Mouse (Mus musculus) liver, embryonic 16.5 days (tissue): ENCODE results near the gene Hexa. TPM values are rescaled to one million over a fixed set of nuclear protein-coding genes. Genes with fewer than 3 reads are reported as not detected.

ENCODE experiments used
- ATAC-seq: fragments of 200-750 bp; cut with Nextera tagmentation; 2 replicates; pipeline ENCODE4 v1.8.0; 2017; ENCODE audit warnings: low read depth, mild to moderate bottlenecking, moderate number of reproducible peaks, moderate library complexity
- H3K27ac ChIP-seq: fragments of 300-500 bp; sonication (generic); 2 replicates; pipeline ENCODE4 v1.5.1; 2014; ENCODE audit warnings: mild to moderate bottlenecking, low read length
- H3K27me3 ChIP-seq: fragments of 300-500 bp; sonication (generic); 2 replicates; pipeline ENCODE4 v1.6.1; 2014; ENCODE audit warnings: low read depth, low read length, mixed read lengths; ENCODE audit not compliant: control insufficient read depth, insufficient read depth
- H3K36me3 ChIP-seq: fragments of 300-500 bp; sonication (generic); 2 replicates; pipeline ENCODE4 v1.6.1; 2014; ENCODE audit warnings: mild to moderate bottlenecking; ENCODE audit not compliant: control insufficient read depth, insufficient read depth
- H3K4me1 ChIP-seq: fragments of 300-500 bp; sonication (generic); 2 replicates; pipeline ENCODE4 v1.6.1; 2014; ENCODE audit warnings: low read depth, low read length, mixed read lengths; ENCODE audit not compliant: control insufficient read depth
- H3K4me2 ChIP-seq: fragments of 300-500 bp; sonication (generic); 2 replicates; pipeline ENCODE4 v1.6.1; 2014; ENCODE audit warnings: low read depth, low read length, mixed read lengths
- H3K4me3 ChIP-seq: fragments of 300-500 bp; sonication (generic); 2 replicates; pipeline ENCODE4 v1.5.1; 2014; ENCODE audit warnings: low read depth, mild to moderate bottlenecking, low read length
- H3K9ac ChIP-seq: fragments of 300-500 bp; sonication (generic); 2 replicates; pipeline ENCODE4 v1.6.1; 2014; ENCODE audit warnings: low read depth, low read length
- H3K9me3 ChIP-seq: fragments of 300-500 bp; sonication (generic); replicated peaks from 2 replicates; pipeline ENCODE4 v1.6.1; 2016; ENCODE audit warnings: low read length; ENCODE audit not compliant: control insufficient read depth
- WGBS: fragments of 180-500 bp; shearing (Covaris S2); extraction: QIAGEN DNeasy Blood & Tissue Kit; methylation state at CpG from one replicate; pipeline ENCODE4 v1.1.7; 2014; ENCODE audit not compliant: insufficient replicate concordance; 5-methylcytosine and 5-hydroxymethylcytosine counted together
- polyA plus RNA-seq: library from polyadenylated mRNA; unstranded; fragments of >200 nt; fragmentation: Nextera tagmentation; extraction: Ambion mirVana; gene quantifications from 2 replicates; pipeline ENCODE4 v1.2.1, GENCODE M21; 2015

Gene Hexa
- polyA plus RNA-seq, 1 experiment from 2014 or later, result 38.7 TPM

DNA sequence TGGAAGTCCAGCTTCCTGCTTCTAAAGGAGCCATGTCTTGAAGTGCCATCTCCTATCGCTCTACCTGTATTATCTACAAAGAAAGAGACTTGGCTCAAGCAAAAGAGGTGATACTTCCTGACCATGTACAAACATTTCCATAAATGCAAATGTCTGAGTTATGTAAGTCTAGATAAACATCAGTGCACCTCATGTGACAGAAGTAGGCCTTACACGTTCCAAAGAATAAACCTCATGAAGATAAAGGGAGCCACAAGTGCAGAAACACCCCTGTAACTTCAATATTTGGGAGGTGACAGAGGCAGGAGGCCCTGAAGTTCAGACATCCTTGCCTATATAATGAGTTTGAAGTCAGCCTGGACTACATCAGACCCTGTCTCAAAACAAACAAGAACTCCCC, 32.5 kb downstream of the Hexa start:
- Histone ChIP-seq H3K36me3 (no peaks in the 10 kb centered on the region), H3K4me3 (no peak overlapping the region), H3K27me3 (peaks cover 15% of the 10 kb centered on the region), H3K4me2 (no peak overlapping the region), H3K9me3 (no peaks in the 10 kb centered on the region), H3K27ac (no peak overlapping the region), H3K4me1 (no peaks in the 10 kb centered on the region), H3K9ac (no peak overlapping the region)
- ATAC-seq, result no peak
- 53% methylated on average over 2 of the region's 2 CpGs for WGBS

DNA sequence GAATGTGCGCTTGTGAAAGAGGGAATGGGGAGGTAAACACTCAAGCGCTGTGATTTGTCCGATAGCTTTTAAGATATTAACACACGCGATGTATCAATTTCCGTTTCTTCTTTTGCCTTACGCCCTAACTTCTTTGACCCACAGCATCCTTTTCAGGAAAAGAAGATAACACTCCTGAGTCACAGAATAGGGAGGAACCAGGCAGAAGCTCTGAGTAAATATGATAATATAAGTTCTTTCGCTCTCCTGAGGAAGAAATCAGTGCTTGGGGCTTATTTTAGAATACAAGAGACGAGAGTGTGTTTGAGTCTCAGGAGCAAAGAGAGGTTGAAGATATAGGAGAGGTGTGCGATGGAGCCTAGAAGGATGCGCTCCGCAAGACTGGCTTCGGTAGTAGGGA, 38.1 kb downstream of the Hexa start:
- Histone ChIP-seq H3K4me3 (peak overlapping the region; percentile 60), H3K36me3 (no peaks in the 10 kb centered on the region), H3K27me3 (peaks cover 59% of the 10 kb centered on the region), H3K9ac (no peak overlapping the region), H3K4me1 (peaks cover 14% of the 10 kb centered on the region), H3K27ac (no peak overlapping the region), H3K9me3 (no peaks in the 10 kb centered on the region), H3K4me2 (peak overlapping the region; percentile 90)
- ATAC-seq, result no peak
- 12% methylated on average over 13 of the region's 13 CpGs for WGBS

DNA sequence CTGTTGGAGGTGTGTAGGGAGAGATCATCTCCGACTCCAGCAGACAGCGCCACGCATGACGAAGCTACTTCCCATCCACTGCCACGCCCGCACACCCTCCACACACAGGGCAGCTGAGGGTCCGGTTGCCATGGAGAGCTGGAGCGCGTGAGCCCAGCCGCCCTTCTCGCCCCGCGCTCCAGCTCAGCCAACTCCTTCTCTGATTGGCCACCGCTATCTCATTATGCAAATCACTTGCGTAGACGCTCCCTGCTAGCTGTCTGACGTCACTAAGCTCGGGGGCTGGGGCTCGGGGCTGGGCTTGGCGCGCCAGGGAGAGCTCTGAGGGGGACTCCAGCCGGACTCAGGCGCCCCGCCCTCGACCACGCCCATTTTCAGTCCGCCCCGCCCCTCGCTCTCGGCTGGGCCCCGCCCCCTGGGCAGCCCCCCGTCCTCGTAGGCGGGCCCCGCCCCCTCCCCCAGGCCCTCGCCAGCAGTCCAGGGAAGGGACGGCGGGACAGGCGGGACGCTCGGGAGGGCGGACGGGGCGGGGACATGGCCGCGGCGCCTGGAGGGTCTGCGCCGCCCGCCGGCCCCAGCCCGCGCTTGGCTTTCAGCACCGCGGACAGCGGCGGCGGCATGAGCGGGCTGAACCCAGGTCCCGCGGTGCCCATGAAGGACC, 38.6 kb downstream of the Hexa start, which contains the start of gene Celf6:
Gene Celf6 (plus strand): TSS at position 74 of the 661 bp plus-strand sequence.
- peak within 1 kb of the TSS; percentile 60 for H3K4me3 ChIP-seq
- H3K4me1 ChIP-seq, result peaks cover 14% of the 10 kb centered on the region
- H3K36me3 ChIP-seq, result no peaks in the 10 kb centered on the region
- no peaks in the 10 kb centered on the region for H3K9me3 ChIP-seq
- peak within 1 kb of the TSS; percentile 90 for H3K4me2 ChIP-seq
- peak; percentile 94 for ATAC-seq
- no peak within 1 kb of the TSS for H3K9ac ChIP-seq
- WGBS, result 0% methylated on average over 41 of the region's 61 CpGs
- peaks cover 60% of the 10 kb centered on the region for H3K27me3 ChIP-seq
- no peak within 1 kb of the TSS for H3K27ac ChIP-seq

DNA sequence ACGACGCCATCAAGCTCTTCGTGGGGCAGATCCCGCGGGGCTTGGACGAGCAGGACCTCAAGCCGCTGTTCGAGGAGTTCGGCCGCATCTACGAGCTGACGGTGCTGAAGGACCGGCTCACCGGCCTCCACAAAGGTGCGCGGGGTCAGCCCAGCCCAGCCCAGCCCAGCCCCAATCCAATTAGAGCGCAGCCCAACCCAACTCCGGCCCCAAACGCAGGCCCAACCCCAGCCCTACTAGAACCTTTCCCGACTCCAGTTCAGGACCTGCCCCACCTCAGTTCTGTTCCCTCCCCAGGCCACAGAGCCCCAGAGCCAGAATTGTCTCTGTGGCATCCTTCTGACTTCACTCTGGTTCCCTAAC, 39.1 kb downstream of the Hexa start:
- Histone ChIP-seq H3K4me3 (peak overlapping the region; percentile 60), H3K27ac (no peak overlapping the region), H3K36me3 (no peaks in the 10 kb centered on the region), H3K27me3 (peaks cover 63% of the 10 kb centered on the region), H3K4me1 (peaks cover 14% of the 10 kb centered on the region), H3K4me2 (peak overlapping the region; percentile 90), H3K9me3 (no peaks in the 10 kb centered on the region), H3K9ac (no peak overlapping the region)
- 2% methylated on average over 16 of the region's 20 CpGs for WGBS
- no peak for ATAC-seq

DNA sequence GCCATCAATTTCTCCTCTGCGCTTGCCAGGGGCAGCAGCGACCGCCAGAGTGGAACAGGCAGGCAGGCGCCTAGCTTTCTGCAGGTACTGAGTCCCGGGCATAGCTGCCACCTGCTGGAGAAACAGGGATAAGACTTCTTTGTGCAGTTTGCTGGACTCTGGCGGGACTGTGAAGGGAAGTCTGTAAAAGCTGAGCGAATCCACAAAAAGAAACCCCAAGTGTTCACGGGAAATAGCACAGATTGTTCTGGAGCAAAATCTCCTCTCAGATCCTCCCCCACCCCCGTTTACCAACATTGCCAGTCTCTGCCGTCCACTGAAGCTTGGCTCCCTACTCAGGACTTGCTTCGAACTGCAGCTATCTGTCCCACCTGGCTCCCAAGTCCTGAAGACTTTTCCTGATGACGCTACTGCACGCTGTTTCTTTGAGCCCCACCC, 45.5 kb downstream of the Hexa start:
- Histone ChIP-seq H3K4me2 (peak overlapping the region; percentile 20; the same call in 1 of the 2 replicates), H3K27me3 (peaks cover 78% of the 10 kb centered on the region)
- no peak for ATAC-seq

DNA sequence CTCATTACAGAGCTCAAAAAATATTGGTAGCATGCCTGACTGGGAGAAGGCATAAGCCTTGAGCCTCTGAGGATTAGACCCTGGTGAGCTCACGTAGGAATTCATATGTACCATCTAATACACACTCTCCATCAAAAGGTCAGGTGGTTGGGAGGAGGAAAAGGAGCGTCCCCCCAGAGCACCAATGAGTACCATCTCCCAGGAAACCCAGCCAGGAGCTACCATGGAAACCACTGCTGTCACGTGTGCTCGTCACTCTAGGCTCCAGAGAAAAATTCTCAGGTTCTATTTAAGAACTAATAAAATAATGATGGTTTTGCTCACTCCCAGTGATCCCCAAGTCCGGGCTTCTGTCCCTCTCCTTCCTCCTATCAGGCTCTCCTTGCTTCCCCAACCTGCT, 48.9 kb downstream of the Hexa start:
- Histone ChIP-seq H3K4me2 (no peak overlapping the region), H3K4me3 (no peak overlapping the region), H3K36me3 (no peaks in the 10 kb centered on the region), H3K9me3 (no peaks in the 10 kb centered on the region), H3K4me1 (no peaks in the 10 kb centered on the region), H3K27ac (no peak overlapping the region), H3K27me3 (peaks cover 70% of the 10 kb centered on the region), H3K9ac (no peak overlapping the region)
- no peak for ATAC-seq
- WGBS, result 44% methylated on average over 5 of the region's 5 CpGs

More for the DNA sequence above, 45.5 kb downstream of the Hexa start:
- Histone ChIP-seq H3K9ac (no peak overlapping the region), H3K27ac (no peak overlapping the region), H3K36me3 (no peaks in the 10 kb centered on the region), H3K9me3 (no peaks in the 10 kb centered on the region), H3K4me3 (peak overlapping the region; percentile 17; the same call in 1 of the 2 replicates), H3K4me1 (no peaks in the 10 kb centered on the region)
- 3% methylated on average over 13 of the region's 13 CpGs for WGBS

DNA sequence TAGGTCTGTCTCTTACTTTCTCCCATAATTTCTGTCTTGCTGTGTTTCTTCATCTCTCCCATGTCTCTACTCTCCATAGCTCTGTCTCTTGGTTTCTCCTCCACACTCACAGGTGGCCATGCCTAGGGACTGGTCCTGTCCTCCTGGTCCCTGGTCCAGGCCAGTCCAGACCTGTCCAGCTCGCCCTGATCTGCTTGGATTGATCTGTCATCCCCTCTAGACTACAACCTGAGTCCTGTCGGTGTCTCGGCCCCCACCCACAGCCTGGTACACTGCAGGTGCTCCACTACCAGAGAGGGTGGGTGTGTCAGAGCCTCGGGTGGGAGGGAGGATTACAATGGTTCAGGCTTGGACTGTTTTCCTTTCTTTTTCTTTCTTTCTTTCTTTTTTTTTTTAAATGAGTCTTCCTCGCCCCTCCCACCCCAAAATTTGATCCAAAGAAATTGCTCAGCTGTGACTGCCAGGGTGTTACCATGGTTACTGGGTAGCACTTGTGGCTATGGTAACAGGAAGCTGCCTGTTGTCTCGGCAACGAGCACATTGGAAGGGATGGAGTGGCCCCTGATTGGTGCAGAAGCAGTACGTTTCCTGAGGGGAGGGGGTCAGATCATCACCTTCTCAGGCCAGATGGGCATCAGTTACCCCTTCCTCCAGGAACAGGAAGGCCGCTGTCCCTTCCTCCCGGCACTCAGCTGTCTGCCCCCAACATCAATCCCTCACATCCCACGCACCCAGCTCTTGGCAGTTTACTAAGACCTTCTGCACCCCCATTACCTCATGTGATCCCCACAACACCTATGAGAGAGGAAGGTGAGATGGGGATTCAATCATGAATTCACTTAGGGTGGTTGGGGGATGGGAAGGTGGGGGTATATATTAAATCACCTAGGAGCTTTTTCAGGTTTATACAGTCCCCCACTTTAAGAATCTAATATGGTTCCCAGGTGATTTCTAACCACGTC, 49.7 kb downstream of the Hexa start:
- no peak for ATAC-seq
- Histone ChIP-seq H3K9ac (no peak overlapping the region), H3K27ac (no peak overlapping the region), H3K4me1 (no peaks in the 10 kb centered on the region), H3K9me3 (no peaks in the 10 kb centered on the region), H3K36me3 (no peaks in the 10 kb centered on the region), H3K27me3 (peaks cover 64% of the 10 kb centered on the region), H3K4me3 (no peak overlapping the region), H3K4me2 (no peak overlapping the region)
- WGBS, result 34% methylated on average over 12 of the region's 12 CpGs

DNA sequence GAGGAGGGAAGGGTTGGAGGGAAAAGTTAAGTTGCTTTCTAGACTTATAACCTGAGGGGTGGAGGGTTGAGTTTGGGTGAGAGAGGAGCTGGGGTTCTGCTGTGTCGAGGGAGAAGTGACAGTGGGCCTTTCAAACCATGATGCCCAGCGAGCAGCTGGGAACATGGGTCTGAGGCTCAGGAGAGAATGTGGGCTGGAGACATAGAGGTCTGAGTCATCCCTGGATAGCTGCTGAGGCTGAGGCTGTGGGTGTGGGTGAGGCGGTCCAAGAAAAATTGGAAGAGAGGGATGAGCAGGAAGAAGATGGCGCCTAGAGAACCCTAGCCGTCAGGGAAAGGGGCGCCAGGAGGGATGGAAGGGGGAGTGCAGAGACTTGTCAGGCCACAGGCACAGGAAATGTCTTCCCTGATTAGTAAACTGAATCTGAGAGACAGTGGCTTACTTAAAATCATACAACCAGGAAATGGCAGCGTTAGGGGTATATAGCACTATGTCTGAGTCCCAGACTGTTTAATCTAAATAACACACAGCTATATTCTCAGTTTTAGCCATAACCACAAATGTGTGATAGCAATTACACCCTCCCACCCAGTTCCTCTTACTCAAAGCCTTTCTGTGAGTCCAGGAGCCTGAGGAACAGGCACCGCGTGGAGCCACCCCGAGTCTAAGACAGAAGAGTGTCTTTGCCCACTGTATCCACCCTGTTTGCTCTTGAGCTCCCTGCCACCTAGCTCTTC, 50.5 kb downstream of the Hexa start:
- H3K36me3 ChIP-seq, result no peaks in the 10 kb centered on the region
- no peak overlapping the region for H3K4me2 ChIP-seq
- H3K9ac ChIP-seq, result no peak overlapping the region
- no peaks in the 10 kb centered on the region for H3K9me3 ChIP-seq
- H3K27ac ChIP-seq, result no peak overlapping the region
- H3K4me3 ChIP-seq, result no peak overlapping the region
- no peak for ATAC-seq
- peaks cover 59% of the 10 kb centered on the region for H3K27me3 ChIP-seq
- no peaks in the 10 kb centered on the region for H3K4me1 ChIP-seq
- WGBS, result 34% methylated on average over 10 of the region's 10 CpGs
